Mouse (Mus musculus) intestine, embryonic 14.5 days (tissue): ENCODE measurements around the gene Bco2. TPM values are rescaled to one million over a fixed set of nuclear protein-coding genes. Genes with fewer than 3 reads are reported as not detected.
A peak's percentile ranks its signal among the peaks of the same experiment; 100 is the strongest.

Experiments
- ATAC-seq: fragments of 200-750 bp; cut with Nextera tagmentation; replicated peaks from 2 replicates; pipeline ENCODE4 v1.8.0; 2017; ENCODE audit warnings: low read depth, moderate number of reproducible peaks, moderate TSS enrichment, moderate library complexity; ENCODE audit not compliant: low FRiP score, low TSS enrichment
- DNase-seq: peaks from one replicate; pipeline ENCODE4 v3.0.0-alpha.2; 2018; ENCODE audit warnings: low spot score
- H3K27ac ChIP-seq: fragments of 300-500 bp; sonication (generic); 2 replicates; pipeline ENCODE4 v1.5.1; 2014; ENCODE audit warnings: low read depth, mild to moderate bottlenecking, control low read depth
- H3K27me3 ChIP-seq: fragments of 300-500 bp; sonication (generic); replicated peaks from 2 replicates; pipeline ENCODE4 v1.6.1; 2014; ENCODE audit warnings: low read length, control low read depth; ENCODE audit not compliant: control insufficient read depth, insufficient read depth
- H3K36me3 ChIP-seq: fragments of 300-500 bp; sonication (generic); 2 replicates; pipeline ENCODE4 v1.6.1; 2014; ENCODE audit warnings: low read length, control low read depth; ENCODE audit not compliant: control insufficient read depth, insufficient read depth
- H3K4me1 ChIP-seq: fragments of 300-500 bp; sonication (generic); replicated peaks from 2 replicates; pipeline ENCODE4 v1.6.1; 2014; ENCODE audit warnings: low read length, control low read depth, mixed read lengths; ENCODE audit not compliant: control insufficient read depth, insufficient read depth
- H3K4me2 ChIP-seq: fragments of 300-500 bp; sonication (generic); 2 replicates; pipeline ENCODE4 v1.6.1; 2014; ENCODE audit warnings: low read length
- H3K4me3 ChIP-seq: fragments of 300-500 bp; sonication (generic); 2 replicates; pipeline ENCODE4 v1.5.1; 2014; ENCODE audit warnings: low read depth, low read length, control low read depth, mixed read lengths
- H3K9ac ChIP-seq: fragments of 300-500 bp; sonication (generic); 2 replicates; pipeline ENCODE4 v1.6.1; 2014; ENCODE audit warnings: mild to moderate bottlenecking, low read length
- H3K9me3 ChIP-seq: fragments of 300-500 bp; sonication (generic); 2 replicates; pipeline ENCODE4 v1.6.1; 2016; ENCODE audit warnings: low read length, control low read depth; ENCODE audit not compliant: control insufficient read depth
- WGBS: fragments of 180-500 bp; shearing (Covaris S2); extraction: QIAGEN DNeasy Blood & Tissue Kit; methylation state at CpG from one replicate; pipeline ENCODE4 v1.1.7; 2014; 5-methylcytosine and 5-hydroxymethylcytosine counted together
- polyA plus RNA-seq: library from polyadenylated mRNA; unstranded; fragments of >200 nt; fragmentation: Nextera tagmentation; extraction: Ambion mirVana; gene quantifications from 2 replicates; pipeline ENCODE4 v1.2.1, GENCODE M21; 2014

Gene Bco2
- polyA plus RNA-seq, 1 experiment from 2014 or later: 0.41 TPM

DNA sequence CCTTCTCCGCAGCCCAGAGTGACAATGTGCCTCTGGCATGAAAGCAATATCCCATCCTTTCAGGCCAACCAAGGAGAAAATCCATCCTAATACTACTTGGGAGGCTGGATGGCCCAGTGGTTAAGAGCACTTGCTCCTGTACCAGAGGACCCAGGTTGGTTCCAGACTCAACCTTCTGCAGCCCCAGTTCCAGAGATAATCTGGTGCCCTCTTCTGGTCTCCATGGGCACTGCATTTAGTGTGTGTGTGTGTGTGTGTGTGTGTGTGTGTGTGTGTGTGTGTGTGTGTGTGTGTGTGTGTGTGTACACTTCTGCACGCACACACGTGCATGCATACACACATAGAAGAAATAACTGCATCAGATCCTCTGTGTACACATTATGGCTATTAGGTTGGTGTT lies 38.6 kb upstream of the Bco2 start:
- Histone ChIP-seq H3K27me3 (no peaks in the 10 kb centered on the region), H3K4me1 (no peaks in the 10 kb centered on the region), H3K27ac (no peak overlapping the region), H3K4me2 (no peak overlapping the region), H3K36me3 (peaks cover 40% of the 10 kb centered on the region), H3K9me3 (no peaks in the 10 kb centered on the region), H3K4me3 (no peak overlapping the region), H3K9ac (no peak overlapping the region)
- DNase-seq (no peak), ATAC-seq (no peak)
- WGBS: 79% methylated on average over 3 of the region's 3 CpGs

DNA sequence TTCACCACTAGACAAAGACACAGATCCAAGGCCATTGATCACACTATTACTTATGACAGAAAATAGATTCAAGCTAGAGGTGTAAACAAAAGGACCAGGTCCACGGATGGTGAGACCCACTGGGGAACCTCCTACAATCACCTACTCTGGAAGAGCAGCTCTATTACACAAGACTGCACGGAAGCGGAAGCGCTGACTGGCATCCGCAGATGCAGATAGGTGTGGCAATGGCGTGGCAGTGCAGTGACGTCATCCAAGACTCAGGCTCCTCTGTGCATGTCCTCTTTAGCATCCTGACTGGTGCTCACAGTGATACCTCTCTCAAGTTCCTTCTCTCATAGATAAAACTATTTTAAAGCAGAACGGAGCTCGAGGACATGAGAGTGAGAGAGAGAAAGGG lies 38.0 kb upstream of the Bco2 start:
- WGBS: 85% methylated on average over 9 of the region's 9 CpGs
- no peak for ATAC-seq

DNA sequence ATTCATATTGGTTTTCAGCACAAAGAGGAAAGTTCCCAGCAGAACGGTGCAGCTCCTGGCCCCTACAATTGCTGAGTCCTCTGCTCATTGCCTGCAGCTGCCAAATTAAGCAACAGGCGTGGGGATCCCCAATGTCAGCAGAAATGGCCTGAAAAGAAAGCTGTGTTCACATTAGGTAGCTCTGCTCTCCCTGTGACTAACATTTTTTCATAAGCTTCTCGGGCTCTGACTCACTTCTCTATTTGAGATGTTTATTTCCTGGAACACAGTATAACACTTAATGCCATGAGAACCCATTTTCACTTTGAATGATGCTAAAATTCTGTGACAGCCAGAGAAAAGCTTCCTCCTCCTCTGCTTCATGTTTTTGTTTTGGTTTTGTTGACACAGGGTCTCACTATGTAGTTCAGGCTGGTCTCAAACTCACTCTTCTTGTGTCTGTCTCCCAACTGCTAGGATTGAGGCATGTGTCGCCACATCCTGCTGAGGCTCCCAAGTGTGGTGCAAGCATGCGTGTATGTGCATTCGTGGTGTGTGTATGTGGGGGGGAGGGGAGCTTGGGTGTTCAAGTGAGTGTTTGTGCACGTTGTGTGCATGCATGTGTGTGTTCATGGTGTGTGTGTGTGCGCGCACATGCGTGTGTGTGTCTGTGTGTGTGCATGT lies 36.0 kb upstream of the Bco2 start:
- Histone ChIP-seq H3K4me2 (no peak overlapping the region), H3K4me1 (no peaks in the 10 kb centered on the region), H3K4me3 (no peak overlapping the region), H3K27me3 (no peaks in the 10 kb centered on the region), H3K27ac (no peak overlapping the region), H3K9me3 (no peaks in the 10 kb centered on the region), H3K36me3 (peaks cover 14% of the 10 kb centered on the region), H3K9ac (no peak overlapping the region)
- DNase-seq (no peak), ATAC-seq (no peak)
- 78% methylated on average over 10 of the region's 10 CpGs for WGBS

More for the DNA sequence above, 38.0 kb upstream of the Bco2 start:
- Histone ChIP-seq H3K4me2 (no peak overlapping the region), H3K36me3 (peaks cover 34% of the 10 kb centered on the region), H3K9me3 (no peaks in the 10 kb centered on the region), H3K4me1 (no peaks in the 10 kb centered on the region), H3K27me3 (no peaks in the 10 kb centered on the region), H3K27ac (no peak overlapping the region), H3K9ac (no peak overlapping the region), H3K4me3 (no peak overlapping the region)
- DNase-seq: no peak

DNA sequence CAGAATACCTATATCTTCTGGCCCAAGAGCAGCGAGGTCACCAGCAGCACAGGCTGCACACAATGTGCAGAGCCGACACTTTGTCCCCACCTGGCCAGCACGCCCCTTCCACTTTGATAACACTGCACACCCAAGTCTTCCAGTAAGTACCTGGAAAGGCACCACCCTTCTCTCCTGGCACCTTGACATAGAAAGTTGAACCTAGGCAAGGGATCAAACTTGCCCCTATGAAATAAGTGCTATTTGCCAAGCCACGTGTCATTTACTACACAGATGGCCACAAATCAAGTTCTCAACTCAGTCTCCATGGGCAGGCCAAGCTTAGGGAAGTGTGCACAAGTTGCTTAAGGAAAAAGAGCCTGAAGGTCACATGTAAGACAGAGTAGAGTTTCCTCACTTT lies 32.0 kb upstream of the Bco2 start:
- Histone ChIP-seq H3K4me2 (no peak overlapping the region), H3K9me3 (no peaks in the 10 kb centered on the region), H3K4me1 (no peaks in the 10 kb centered on the region), H3K36me3 (no peaks in the 10 kb centered on the region), H3K27ac (no peak overlapping the region), H3K4me3 (no peak overlapping the region), H3K27me3 (no peaks in the 10 kb centered on the region), H3K9ac (no peak overlapping the region)
- WGBS: 61% methylated on average over 4 of the region's 4 CpGs
- peak; percentile 48 for DNase-seq
- ATAC-seq: no peak

DNA sequence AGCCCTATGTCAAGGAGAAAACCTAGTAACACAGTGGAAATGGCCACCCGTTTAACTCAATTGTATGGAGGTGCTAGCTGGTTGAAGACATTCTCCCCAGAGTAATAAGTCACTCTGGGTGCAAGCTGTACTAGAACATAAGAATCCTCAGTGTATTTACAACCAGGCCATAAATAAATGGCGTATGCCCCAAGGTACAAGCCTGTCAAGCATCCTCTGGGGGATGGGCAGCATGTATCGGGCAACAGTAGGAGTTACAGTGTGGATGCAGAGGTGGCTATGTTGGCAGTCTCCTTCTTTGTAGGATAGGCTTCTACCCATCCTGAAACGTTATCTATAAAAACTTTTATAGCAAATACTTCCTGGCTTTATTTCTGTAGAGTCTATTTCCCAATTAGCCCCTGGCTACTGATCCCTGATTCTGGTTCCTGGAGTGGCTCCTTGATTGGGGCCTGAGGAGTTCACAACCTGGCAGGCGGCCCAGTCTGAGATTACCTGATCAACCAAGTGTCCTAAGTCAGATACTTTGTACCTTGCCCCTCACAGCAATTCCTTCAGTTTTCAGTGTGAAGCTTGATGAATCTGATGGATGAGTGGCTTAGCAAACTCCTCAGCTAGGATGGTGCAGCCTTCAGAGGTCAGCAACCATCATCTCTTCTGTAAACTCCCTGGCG lies 30.3 kb upstream of the Bco2 start:
- Histone ChIP-seq H3K9ac (no peak overlapping the region), H3K4me2 (no peak overlapping the region), H3K4me1 (no peaks in the 10 kb centered on the region), H3K9me3 (no peaks in the 10 kb centered on the region), H3K27ac (no peak overlapping the region), H3K36me3 (no peaks in the 10 kb centered on the region), H3K4me3 (no peak overlapping the region), H3K27me3 (no peaks in the 10 kb centered on the region)
- ATAC-seq (no peak), DNase-seq (no peak)
- 75% methylated on average over 6 of the region's 6 CpGs for WGBS

DNA sequence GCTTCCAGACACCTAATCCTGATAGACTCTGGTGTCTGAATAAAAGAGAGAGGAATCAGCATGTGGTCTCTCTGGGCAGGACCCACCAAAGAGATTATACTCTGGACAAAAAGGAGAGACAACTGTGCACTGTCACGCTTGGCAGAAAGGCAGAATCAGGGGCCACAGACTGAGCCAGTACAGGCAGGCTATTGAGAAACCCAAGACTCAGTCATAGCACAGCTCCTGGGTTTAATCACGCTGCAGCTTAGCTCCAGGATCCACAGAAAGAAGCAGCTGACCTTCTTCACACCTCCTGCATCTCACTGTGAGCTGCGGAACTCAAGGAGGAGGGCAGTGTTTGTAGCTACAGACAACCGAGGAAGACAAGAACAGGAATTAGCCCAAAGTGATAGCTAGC lies 25.4 kb upstream of the Bco2 start:
- no peaks in the 10 kb centered on the region for H3K36me3 ChIP-seq
- H3K4me1 ChIP-seq: no peaks in the 10 kb centered on the region
- H3K4me2 ChIP-seq: no peak overlapping the region
- no peak overlapping the region for H3K27ac ChIP-seq
- ATAC-seq: no peak
- WGBS: 31% methylated on average over 4 of the region's 4 CpGs
- H3K27me3 ChIP-seq: no peaks in the 10 kb centered on the region
- H3K4me3 ChIP-seq: no peak overlapping the region
- H3K9me3 ChIP-seq: no peaks in the 10 kb centered on the region
- DNase-seq: no peak
- H3K9ac ChIP-seq: no peak overlapping the region

DNA sequence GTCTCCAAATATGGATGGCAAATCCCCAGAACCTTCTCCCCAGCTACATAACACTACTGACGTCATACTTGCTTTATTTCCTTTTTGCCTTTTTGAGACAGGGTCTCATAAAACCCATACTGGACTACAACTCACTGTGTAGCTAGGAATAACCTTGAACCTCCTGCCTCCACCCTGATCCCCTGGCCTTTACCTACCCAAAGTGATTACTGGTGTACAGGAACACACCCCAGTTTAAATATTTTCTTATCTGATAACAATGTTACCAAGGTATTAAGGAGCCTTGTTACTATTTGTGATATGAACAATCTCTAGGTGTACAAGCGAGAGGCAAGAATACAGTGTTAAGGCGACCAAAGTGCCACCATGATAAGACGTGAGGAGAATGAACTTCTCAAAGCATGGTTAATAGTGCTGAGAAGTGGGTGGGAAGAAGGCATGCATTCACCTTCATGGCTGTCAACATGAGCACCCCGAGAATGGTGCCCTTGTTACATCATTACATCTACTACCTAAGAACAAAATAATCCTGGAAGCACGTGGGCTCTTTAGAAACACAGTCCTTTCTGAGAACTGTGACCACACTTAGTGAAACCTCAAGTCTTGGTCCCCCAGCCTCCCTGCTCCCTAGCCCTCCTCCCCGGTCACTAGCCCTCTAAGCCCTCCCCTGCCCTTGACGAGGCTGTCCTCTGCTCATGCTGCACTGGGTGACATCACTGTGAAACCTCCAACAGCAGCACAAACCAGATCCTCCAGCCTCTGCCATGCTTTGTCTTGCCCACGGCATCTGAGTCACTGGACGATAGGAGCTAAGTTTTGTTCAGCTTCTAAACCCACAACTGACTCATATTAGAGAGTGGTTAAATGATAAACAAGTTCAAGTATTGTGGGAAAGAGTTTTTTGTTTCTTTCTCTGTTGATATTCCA lies 14.9 kb upstream of the Bco2 start:
- no peak overlapping the region for H3K9ac ChIP-seq
- no peak for ATAC-seq
- no peaks in the 10 kb centered on the region for H3K36me3 ChIP-seq
- no peak overlapping the region for H3K4me3 ChIP-seq
- H3K9me3 ChIP-seq: no peaks in the 10 kb centered on the region
- no peak overlapping the region for H3K27ac ChIP-seq
- DNase-seq: no peak
- H3K4me1 ChIP-seq: no peaks in the 10 kb centered on the region
- H3K4me2 ChIP-seq: no peak overlapping the region
- H3K27me3 ChIP-seq: no peaks in the 10 kb centered on the region
- WGBS: 68% methylated on average over 10 of the region's 10 CpGs

DNA sequence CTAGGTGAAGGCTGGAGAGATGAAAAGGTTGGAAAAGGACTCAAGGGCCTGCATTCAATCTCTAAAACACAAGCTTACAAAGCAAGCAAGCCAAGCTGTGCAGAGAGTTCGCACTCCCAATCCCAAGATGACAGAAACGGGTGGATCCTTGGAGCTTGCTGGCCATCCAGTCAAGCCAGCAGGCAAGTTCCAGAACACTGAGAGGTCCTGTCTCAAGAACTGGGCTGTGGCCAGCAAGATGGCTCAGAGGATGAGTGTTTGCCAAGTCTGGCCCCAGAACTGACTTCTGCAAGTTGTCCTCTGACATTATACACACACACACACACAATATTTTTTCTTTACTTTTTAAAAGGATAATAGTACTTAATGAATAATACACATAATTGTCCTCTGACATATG lies 12.9 kb upstream of the Bco2 start:
- WGBS: 85% methylated on average over 2 of the region's 2 CpGs
- Histone ChIP-seq H3K27me3 (no peaks in the 10 kb centered on the region), H3K4me1 (no peaks in the 10 kb centered on the region), H3K27ac (no peak overlapping the region), H3K9ac (no peak overlapping the region), H3K4me3 (no peak overlapping the region), H3K4me2 (no peak overlapping the region), H3K9me3 (no peaks in the 10 kb centered on the region), H3K36me3 (no peaks in the 10 kb centered on the region)
- ATAC-seq (no peak), DNase-seq (no peak)
